ENCODE assay signal across 8 mouse cellular contexts in the genomic region with DNA sequence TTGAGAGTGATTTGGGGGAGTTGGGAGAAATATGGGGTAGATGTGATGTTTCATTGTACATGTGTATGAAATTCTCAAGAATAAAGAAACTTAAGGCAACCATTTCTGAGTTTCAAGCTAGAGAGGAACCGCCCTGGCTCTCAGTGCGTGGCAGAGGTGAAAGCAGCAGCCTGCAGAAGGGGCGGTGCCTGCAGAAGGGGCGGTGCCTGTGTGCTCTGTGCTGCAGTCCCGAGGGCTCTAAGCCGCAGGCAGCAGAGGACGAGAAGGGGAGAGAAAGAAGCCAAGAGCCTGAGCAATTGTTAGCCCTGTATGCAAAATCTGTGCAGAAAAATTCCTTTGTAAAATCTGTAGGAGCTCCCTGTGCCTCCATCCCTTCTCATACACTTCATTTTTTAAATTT. TPM values are rescaled to one million over a fixed set of nuclear protein-coding genes. Genes with fewer than 3 reads are reported as not detected.
DNase-seq lines count a peak whose midpoint lies in the region; ATAC-seq and TF ChIP-seq lines count a peak whose summit lies in the region.

No protein-coding gene starts in this region.

- H3K27me3 ChIP-seq in forebrain, embryonic 11.5 days (ENCODE audit: control insufficient read depth, insufficient read depth, low read length), result no peaks in the 10 kb centered on the region
- H3K27me3 ChIP-seq in forebrain, embryonic 10.5 days (ENCODE audit: poor library complexity, severe bottlenecking), result no peaks in the 10 kb centered on the region
- no peaks in the 10 kb centered on the region for H3K27me3 ChIP-seq in forebrain, embryonic 14.5 days (replicated peaks; ENCODE audit: control insufficient read depth, insufficient read depth, low read length)
- no peaks in the 10 kb centered on the region for H3K27me3 ChIP-seq in limb, embryonic 14.5 days (ENCODE audit: control insufficient read depth, insufficient read depth, low read length)
- no peaks in the 10 kb centered on the region for H3K27me3 ChIP-seq in neural tube, embryonic 14.5 days (ENCODE audit: control insufficient read depth, insufficient read depth, low read length)

- H3K9me3 ChIP-seq in forebrain, embryonic 11.5 days (ENCODE audit: control insufficient read depth, low read length), result no peaks in the 10 kb centered on the region
- H3K9me3 ChIP-seq in forebrain, embryonic 10.5 days, result no peaks in the 10 kb centered on the region
- no peaks in the 10 kb centered on the region for H3K9me3 ChIP-seq in forebrain, embryonic 14.5 days (replicated peaks; ENCODE audit: control insufficient read depth, low read length)
- no peaks in the 10 kb centered on the region for H3K9me3 ChIP-seq in limb, embryonic 14.5 days (ENCODE audit: control insufficient read depth, low read length)
- no peaks in the 10 kb centered on the region for H3K9me3 ChIP-seq in neural tube, embryonic 14.5 days (ENCODE audit: control insufficient read depth, low read length)

- no peak overlapping the region for H3K27ac ChIP-seq in forebrain, embryonic 11.5 days (ENCODE audit: low read depth, low read length)
- H3K27ac ChIP-seq in forebrain, embryonic 10.5 days, result no peak overlapping the region
- no peak overlapping the region for H3K27ac ChIP-seq in forebrain, embryonic 14.5 days (ENCODE audit: low read depth, low read length)
- H3K27ac ChIP-seq in limb, embryonic 14.5 days (replicated peaks; ENCODE audit: low read depth, low read length), result no peak overlapping the region
- no peak overlapping the region for H3K27ac ChIP-seq in neural tube, embryonic 14.5 days (ENCODE audit: low read depth, low read length)

- no peak overlapping the region for H3K4me3 ChIP-seq in forebrain, embryonic 11.5 days (ENCODE audit: low read depth, low read length)
- H3K4me3 ChIP-seq in forebrain, embryonic 10.5 days, result no peak overlapping the region
- H3K4me3 ChIP-seq in forebrain, embryonic 14.5 days (ENCODE audit: low read depth, low read length), result no peak overlapping the region
- H3K4me3 ChIP-seq in limb, embryonic 14.5 days (replicated peaks; ENCODE audit: low read length), result no peak overlapping the region
- H3K4me3 ChIP-seq in neural tube, embryonic 14.5 days (ENCODE audit: low read depth, low read length), result no peak overlapping the region

- H3K9ac ChIP-seq in forebrain, embryonic 11.5 days (ENCODE audit: low read length), result no peak overlapping the region
- H3K9ac ChIP-seq in forebrain, embryonic 14.5 days (ENCODE audit: low read length), result no peak overlapping the region
- no peak overlapping the region for H3K9ac ChIP-seq in limb, embryonic 14.5 days (ENCODE audit: low read depth, low read length, severe bottlenecking)
- no peak overlapping the region for H3K9ac ChIP-seq in neural tube, embryonic 14.5 days (replicated peaks; ENCODE audit: low read depth, low read length)

- no peak for TF ChIP-seq POLR2A in limb, embryonic 14.5 days (IDR thresholded peaks at IDR 0.05; ENCODE audit: borderline replicate concordance, extremely low read depth, insufficient read depth, insufficient read length)

- no peaks in the 10 kb centered on the region for H3K36me3 ChIP-seq in forebrain, embryonic 11.5 days (ENCODE audit: control insufficient read depth, insufficient read depth, low read length)
- H3K36me3 ChIP-seq in forebrain, embryonic 10.5 days (replicated peaks), result peaks cover 3% of the 10 kb centered on the region
- peaks cover 5% of the 10 kb centered on the region; the same call in 1 of the 2 replicates for H3K36me3 ChIP-seq in forebrain, embryonic 14.5 days (ENCODE audit: control insufficient read depth, insufficient read depth, low read length)
- H3K36me3 ChIP-seq in limb, embryonic 14.5 days (ENCODE audit: control insufficient read depth, insufficient read depth, low read length), result peaks cover 9% of the 10 kb centered on the region
- no peaks in the 10 kb centered on the region; the same call in 1 of the 2 replicates for H3K36me3 ChIP-seq in neural tube, embryonic 14.5 days (ENCODE audit: control insufficient read depth, insufficient read depth, low read length)

- 11% methylated on average over 7 of the region's 7 CpGs for WGBS in forebrain, embryonic 11.5 days
- WGBS in forebrain, embryonic 10.5 days, result 10% methylated on average over 7 of the region's 7 CpGs
- WGBS in forebrain, embryonic 14.5 days, result 9% methylated on average over 7 of the region's 7 CpGs
- WGBS in limb, embryonic 14.5 days, result 5% methylated on average over 7 of the region's 7 CpGs
- WGBS in neural tube, embryonic 14.5 days, result 8% methylated on average over 7 of the region's 7 CpGs

- ATAC-seq in forebrain, embryonic 11.5 days (replicated peaks; ENCODE audit: low FRiP score), result peak; percentile 82
- ATAC-seq in forebrain, embryonic 14.5 days, result peak; percentile 54; the same call in 1 of the 2 replicates
- ATAC-seq in limb, embryonic 14.5 days (ENCODE audit: low FRiP score, low read depth), result peak; percentile 63; the same call in 1 of the 2 replicates
- peak; percentile 90; the same call in 1 of the 2 replicates for ATAC-seq in neural tube, embryonic 14.5 days (ENCODE audit: low read depth)

- no peak overlapping the region for H3K4me2 ChIP-seq in forebrain, embryonic 11.5 days (ENCODE audit: low read depth, low read length, severe bottlenecking)
- H3K4me2 ChIP-seq in forebrain, embryonic 14.5 days (ENCODE audit: low read length), result no peak overlapping the region
- no peak overlapping the region for H3K4me2 ChIP-seq in limb, embryonic 14.5 days (replicated peaks; ENCODE audit: low read depth, low read length, severe bottlenecking)
- no peak overlapping the region for H3K4me2 ChIP-seq in neural tube, embryonic 14.5 days (ENCODE audit: low read depth, low read length)

- no peaks in the 10 kb centered on the region for H3K4me1 ChIP-seq in forebrain, embryonic 11.5 days (replicated peaks; ENCODE audit: control insufficient read depth, insufficient read depth, low read length)
- H3K4me1 ChIP-seq in forebrain, embryonic 10.5 days, result peaks cover 13% of the 10 kb centered on the region; the same call in 1 of the 2 replicates
- H3K4me1 ChIP-seq in forebrain, embryonic 14.5 days (ENCODE audit: control insufficient read depth, insufficient read depth, low read length), result no peaks in the 10 kb centered on the region
- 0 out of 2 replicates have a peak, but pooled peaks cover 5% of the 10 kb centered on the region for H3K4me1 ChIP-seq in limb, embryonic 14.5 days (ENCODE audit: control insufficient read depth, insufficient read depth, low read length)
- no peaks in the 10 kb centered on the region for H3K4me1 ChIP-seq in neural tube, embryonic 14.5 days (ENCODE audit: control insufficient read depth, insufficient read depth, low read length)

- DNase-seq in forebrain, embryonic 11.5 days (ENCODE audit: low spot score), result peak; percentile 62
- no peak for DNase-seq in forebrain, embryonic 10.5 days (ENCODE audit: extremely low spot score, low spot score)
- DNase-seq in Muller cell, postnatal 12 days (ENCODE audit: inconsistent ontology term), result peak; percentile 8
- DNase-seq in forebrain, embryonic 14.5 days (ENCODE audit: low spot score), result peak; percentile 19
- peak; percentile 7 for DNase-seq in limb, embryonic 14.5 days (ENCODE audit: low spot score)
- DNase-seq in right cerebral cortex, postnatal 14 days, result no peak
- no peak for DNase-seq in frontal cortex, postnatal 36 days (ENCODE audit: low spot score in 2 of 2)

RNA-seq across cellular contexts. Expression of a gene that starts 20.8 kb away (rescaled TPM):
- 0.65 and 0.97 TPM in 2 replicates for polyA plus RNA-seq in forebrain, embryonic 11.5 days (2014; fragmentation: Nextera tagmentation; extraction: Ambion mirVana)
- 0.23 and 0.35 TPM in 2 replicates for polyA plus RNA-seq in forebrain, embryonic 10.5 days (2016; fragmentation: Nextera tagmentation; extraction: Ambion mirVana)
- 0.13 and 0.53 TPM in 2 replicates for polyA plus RNA-seq in forebrain, embryonic 14.5 days (2014; fragmentation: Nextera tagmentation; extraction: Ambion mirVana)
- polyA plus RNA-seq in limb, embryonic 14.5 days (2012; rRNA removed), result 1.8 and 1.9 TPM in 2 replicates
- polyA plus RNA-seq in limb, embryonic 14.5 days (2014; fragmentation: Nextera tagmentation; extraction: Ambion mirVana), result 0.55 and 0.77 TPM in 2 replicates
- 1.2 and 1.7 TPM in 2 replicates for polyA plus RNA-seq in neural tube, embryonic 14.5 days (2014; fragmentation: Nextera tagmentation; extraction: Ambion mirVana)

RNA-seq across cellular contexts. Expression of a gene that starts 51.4 kb away (rescaled TPM):
- polyA plus RNA-seq in forebrain, embryonic 11.5 days (2014; fragmentation: Nextera tagmentation; extraction: Ambion mirVana), result 4.2 and 4.9 TPM in 2 replicates
- polyA plus RNA-seq in forebrain, embryonic 10.5 days (2016; fragmentation: Nextera tagmentation; extraction: Ambion mirVana), result 2.0 and 3.2 TPM in 2 replicates
- 10.7 and 11.8 TPM in 2 replicates for polyA plus RNA-seq in forebrain, embryonic 14.5 days (2014; fragmentation: Nextera tagmentation; extraction: Ambion mirVana)
- 2.4 and 2.7 TPM in 2 replicates for polyA plus RNA-seq in limb, embryonic 14.5 days (2012; rRNA removed)
- polyA plus RNA-seq in limb, embryonic 14.5 days (2014; fragmentation: Nextera tagmentation; extraction: Ambion mirVana), result 3.8 and 4.8 TPM in 2 replicates
- 14.7 and 17.3 TPM in 2 replicates for polyA plus RNA-seq in neural tube, embryonic 14.5 days (2014; fragmentation: Nextera tagmentation; extraction: Ambion mirVana)

RNA-seq across cellular contexts. Expression of a gene that starts 51.6 kb away (rescaled TPM):
- polyA plus RNA-seq in forebrain, embryonic 11.5 days (2014; fragmentation: Nextera tagmentation; extraction: Ambion mirVana), result 2.2 and 4.2 TPM in 2 replicates
- polyA plus RNA-seq in forebrain, embryonic 10.5 days (2016; fragmentation: Nextera tagmentation; extraction: Ambion mirVana), result 2.1 and 2.9 TPM in 2 replicates
- polyA plus RNA-seq in forebrain, embryonic 14.5 days (2014; fragmentation: Nextera tagmentation; extraction: Ambion mirVana), result 4.1 and 5.5 TPM in 2 replicates
- polyA plus RNA-seq in limb, embryonic 14.5 days (2012; rRNA removed), result 8.7 and 8.8 TPM in 2 replicates
- 4.8 TPM in 2 replicates for polyA plus RNA-seq in limb, embryonic 14.5 days (2014; fragmentation: Nextera tagmentation; extraction: Ambion mirVana)
- 8.4 and 9.6 TPM in 2 replicates for polyA plus RNA-seq in neural tube, embryonic 14.5 days (2014; fragmentation: Nextera tagmentation; extraction: Ambion mirVana)

Comparison
In these comparisons a context has a peak if more than half of its experiments do, and no peak if none do; other contexts are left out.
1. DNase-seq: peak in forebrain, embryonic 11.5 days (single experiment), Muller cell, postnatal 12 days (single experiment), forebrain, embryonic 14.5 days (single experiment) and limb, embryonic 14.5 days (single experiment); none in forebrain, embryonic 10.5 days (single experiment), right cerebral cortex, postnatal 14 days (single experiment) and frontal cortex, postnatal 36 days (0 of 2).
2. Peak in every context shown above with its lines, with median percentiles within 50 percentile points of each other: ATAC-seq.